Mouse (Mus musculus) neural tube, embryonic 14.5 days (tissue): ENCODE measurements around the gene Sumf1. TPM values are rescaled to one million over a fixed set of nuclear protein-coding genes. Genes with fewer than 3 reads are reported as not detected.

Source experiments
- ATAC-seq: fragments of 200-750 bp; cut with Nextera tagmentation; 2 replicates; pipeline ENCODE4 v1.8.0; 2017; ENCODE audit warnings: low read depth, mild to moderate bottlenecking, moderate TSS enrichment, moderate library complexity
- H3K27ac ChIP-seq: fragments of 300-500 bp; sonication (generic); 2 replicates; pipeline ENCODE4 v1.5.1; 2014; ENCODE audit warnings: low read depth, mild to moderate bottlenecking, control low read depth, low read length, moderate library complexity, mixed read lengths
- H3K27me3 ChIP-seq: fragments of 300-500 bp; sonication (generic); 2 replicates; pipeline ENCODE4 v1.6.1; 2014; ENCODE audit warnings: low read length; ENCODE audit not compliant: control insufficient read depth, insufficient read depth
- H3K36me3 ChIP-seq: fragments of 300-500 bp; sonication (generic); 2 replicates; pipeline ENCODE4 v1.6.1; 2014; ENCODE audit warnings: low read length, mixed read lengths; ENCODE audit not compliant: control insufficient read depth, insufficient read depth
- H3K4me1 ChIP-seq: fragments of 300-500 bp; sonication (generic); 2 replicates; pipeline ENCODE4 v1.6.1; 2014; ENCODE audit warnings: low read length; ENCODE audit not compliant: control insufficient read depth, insufficient read depth
- H3K4me2 ChIP-seq: fragments of 300-500 bp; sonication (generic); 2 replicates; pipeline ENCODE4 v1.6.1; 2014; ENCODE audit warnings: mild to moderate bottlenecking, low read depth, low read length, control low read depth
- H3K4me3 ChIP-seq: fragments of 300-500 bp; sonication (generic); 2 replicates; pipeline ENCODE4 v1.5.1; 2014; ENCODE audit warnings: low read depth, low read length, control low read depth, mixed read lengths
- H3K9ac ChIP-seq: fragments of 300-500 bp; sonication (generic); replicated peaks from 2 replicates; pipeline ENCODE4 v1.6.1; 2014; ENCODE audit warnings: low read depth, mild to moderate bottlenecking, control low read depth, low read length, mixed read lengths
- H3K9me3 ChIP-seq: fragments of 300-500 bp; sonication (generic); 2 replicates; pipeline ENCODE4 v1.6.1; 2016; ENCODE audit warnings: low read length; ENCODE audit not compliant: control insufficient read depth
- WGBS: fragments of 180-500 bp; shearing (Covaris S2); extraction: QIAGEN DNeasy Blood & Tissue Kit; methylation state at CpG from one replicate; pipeline ENCODE4 v1.1.7; 2014; 5-methylcytosine and 5-hydroxymethylcytosine counted together
- polyA plus RNA-seq: library from polyadenylated mRNA; unstranded; fragments of >200 nt; fragmentation: Nextera tagmentation; extraction: Ambion mirVana; gene quantifications from 2 replicates; pipeline ENCODE4 v1.2.1, GENCODE M21; 2014

Gene Sumf1
- polyA plus RNA-seq, 1 experiment from 2014 or later: 9.3 TPM

DNA sequence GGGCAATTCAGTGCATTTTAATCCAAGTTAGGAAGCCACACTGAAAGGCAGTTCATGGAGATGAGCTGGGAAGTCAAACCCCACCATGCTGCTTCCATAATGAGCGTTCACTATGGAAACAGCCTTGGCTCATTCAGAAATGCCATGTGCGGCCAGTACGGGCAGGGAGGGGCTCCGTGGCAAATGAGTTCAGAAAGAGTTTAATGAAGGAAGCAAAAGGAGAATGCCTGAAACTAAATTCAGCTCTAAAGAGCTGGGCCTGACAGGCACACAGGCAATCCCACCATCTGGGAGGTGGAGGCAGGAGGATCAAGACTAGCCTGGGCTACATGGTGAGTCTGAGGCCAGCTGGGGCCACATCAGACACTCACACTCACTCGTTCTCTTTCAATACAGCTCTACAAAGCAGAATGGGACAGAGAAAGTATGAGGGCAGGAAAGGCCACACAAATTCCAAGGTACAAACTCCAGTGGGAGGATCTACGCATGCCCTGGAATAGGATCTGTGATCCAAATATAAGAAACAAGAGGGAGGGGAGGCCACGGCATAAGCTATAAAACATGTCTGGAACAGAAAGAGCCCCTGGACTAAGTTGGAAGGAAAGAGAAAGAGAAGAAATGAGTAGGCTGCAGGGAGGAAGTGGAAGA is 39.3 kb downstream of the Sumf1 start:
- H3K9me3 ChIP-seq: no peaks in the 10 kb centered on the region
- H3K9ac ChIP-seq: no peak overlapping the region
- no peak overlapping the region for H3K4me3 ChIP-seq
- H3K27me3 ChIP-seq: no peaks in the 10 kb centered on the region
- no peaks in the 10 kb centered on the region for H3K4me1 ChIP-seq
- no peak overlapping the region for H3K4me2 ChIP-seq
- 22% methylated on average over 7 of the region's 7 CpGs for WGBS
- H3K27ac ChIP-seq: no peak overlapping the region
- peak; percentile 93 for ATAC-seq
- H3K36me3 ChIP-seq: no peaks in the 10 kb centered on the region

DNA sequence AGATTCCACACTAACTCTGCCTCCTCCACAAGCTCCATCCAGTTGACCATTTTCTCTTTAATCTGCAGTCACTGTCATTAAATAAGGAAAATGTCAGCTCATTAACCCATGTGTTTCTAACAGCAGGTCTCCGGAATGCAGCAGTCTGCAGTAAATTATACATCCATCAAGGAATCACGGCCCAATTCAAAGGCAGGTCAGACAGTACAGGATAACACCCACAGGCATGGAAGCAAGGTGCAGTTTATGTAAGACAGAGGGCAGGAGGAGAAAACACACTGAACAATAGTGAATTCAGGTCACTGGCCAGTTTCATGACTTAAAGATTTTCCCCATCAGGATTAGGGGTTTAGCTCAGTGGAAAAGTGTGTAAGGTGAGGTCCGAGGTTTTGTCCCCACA is 40.1 kb downstream of the Sumf1 start:
- H3K9me3 ChIP-seq: no peaks in the 10 kb centered on the region
- no peak overlapping the region for H3K4me2 ChIP-seq
- no peak overlapping the region for H3K4me3 ChIP-seq
- no peaks in the 10 kb centered on the region for H3K27me3 ChIP-seq
- H3K27ac ChIP-seq: no peak overlapping the region; the same call in 1 of the 2 replicates
- H3K9ac ChIP-seq: no peak overlapping the region
- WGBS: 17% methylated on average over 3 of the region's 3 CpGs
- no peaks in the 10 kb centered on the region for H3K36me3 ChIP-seq
- ATAC-seq: peak; percentile 69; the same call in 1 of the 2 replicates
- H3K4me1 ChIP-seq: no peaks in the 10 kb centered on the region

DNA sequence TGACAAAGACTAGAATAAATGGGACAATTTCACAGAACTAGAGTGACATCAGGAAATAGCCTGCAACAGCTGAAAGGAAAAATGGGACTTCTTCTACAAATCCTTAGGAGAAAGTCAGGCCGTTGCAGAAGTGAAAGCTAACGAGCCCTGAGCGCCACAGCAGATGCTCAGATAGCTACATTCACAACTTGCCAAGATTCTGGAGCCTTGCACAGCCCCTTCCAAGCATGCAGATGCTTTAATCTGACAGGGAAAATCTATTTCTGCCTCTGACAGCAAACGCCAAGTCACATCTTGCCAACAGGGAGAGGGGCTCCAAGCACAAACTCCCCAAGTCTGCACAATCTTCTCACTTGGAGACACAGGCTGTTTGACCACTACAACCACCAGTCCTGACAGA is 42.6 kb downstream of the Sumf1 start:
- no peaks in the 10 kb centered on the region for H3K36me3 ChIP-seq
- no peak overlapping the region for H3K4me3 ChIP-seq
- H3K9me3 ChIP-seq: no peaks in the 10 kb centered on the region
- H3K4me2 ChIP-seq: no peak overlapping the region
- no peak overlapping the region for H3K27ac ChIP-seq
- no peak overlapping the region for H3K9ac ChIP-seq
- no peaks in the 10 kb centered on the region for H3K4me1 ChIP-seq
- 81% methylated on average over 4 of the region's 4 CpGs for WGBS
- ATAC-seq: no peak
- H3K27me3 ChIP-seq: no peaks in the 10 kb centered on the region

DNA sequence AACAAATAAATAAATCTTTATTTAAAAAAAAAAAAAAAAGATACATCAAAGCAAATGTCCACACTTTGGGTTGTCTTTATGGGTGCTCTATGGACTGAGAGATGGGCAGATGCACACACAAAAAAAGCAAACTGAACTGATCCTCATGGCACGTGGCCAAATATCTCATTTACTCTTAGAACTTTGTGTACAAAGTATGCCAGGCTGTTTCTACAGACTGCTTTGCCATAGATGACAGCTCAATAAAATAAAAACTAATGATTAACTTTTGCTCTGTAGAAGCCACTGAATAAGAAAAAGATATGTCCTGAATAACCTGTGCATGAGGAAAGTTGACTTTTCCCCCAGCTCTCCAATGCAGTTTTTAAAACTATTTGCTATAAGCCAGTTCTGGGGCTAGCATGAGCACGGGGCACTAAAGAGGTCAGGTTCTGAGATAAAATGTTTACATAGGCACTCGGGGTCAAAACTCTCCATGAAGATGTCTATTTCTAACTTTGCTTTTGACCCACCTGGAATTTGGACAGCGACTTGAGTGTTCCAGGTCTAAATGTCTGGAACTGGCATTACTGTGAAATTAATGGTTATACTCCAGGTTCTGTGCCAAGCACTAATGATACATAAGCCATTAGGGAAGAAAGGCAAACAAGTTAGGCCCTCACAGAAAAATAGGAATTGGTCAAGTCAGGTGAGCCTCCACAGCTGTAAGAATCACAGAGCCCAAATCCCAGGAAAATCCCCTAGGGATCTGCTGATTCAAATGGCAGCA is 44.5 kb downstream of the Sumf1 start:
- WGBS: 94% methylated on average over 4 of the region's 4 CpGs
- Histone ChIP-seq H3K4me1 (no peaks in the 10 kb centered on the region), H3K36me3 (no peaks in the 10 kb centered on the region), H3K9ac (no peak overlapping the region), H3K27me3 (no peaks in the 10 kb centered on the region), H3K27ac (no peak overlapping the region), H3K4me3 (no peak overlapping the region), H3K9me3 (no peaks in the 10 kb centered on the region), H3K4me2 (no peak overlapping the region)
- no peak for ATAC-seq

DNA sequence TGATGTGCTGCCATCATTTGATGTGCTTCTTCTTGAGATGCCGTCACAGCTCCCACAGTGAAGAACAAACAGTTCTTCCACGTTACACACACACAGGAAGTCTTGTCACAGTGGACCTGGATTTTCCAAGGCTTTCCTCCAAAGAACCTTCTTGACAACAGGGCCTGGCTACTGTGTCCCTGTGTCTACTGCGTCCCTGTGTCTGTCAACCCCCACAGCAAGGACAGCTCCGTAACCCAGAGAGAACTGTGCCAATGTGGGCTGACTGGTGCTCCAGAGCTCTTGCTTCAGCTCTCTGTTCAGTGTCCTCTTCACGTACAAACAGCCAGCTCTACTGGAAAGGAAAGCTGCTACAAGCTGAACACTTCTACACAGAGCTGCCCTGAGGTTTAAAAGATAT is 48.4 kb downstream of the Sumf1 start:
- H3K27me3 ChIP-seq: no peaks in the 10 kb centered on the region
- no peak overlapping the region for H3K27ac ChIP-seq
- no peaks in the 10 kb centered on the region for H3K4me1 ChIP-seq
- H3K9me3 ChIP-seq: no peaks in the 10 kb centered on the region
- no peak for ATAC-seq
- no peaks in the 10 kb centered on the region for H3K36me3 ChIP-seq
- 91% methylated on average over 5 of the region's 5 CpGs for WGBS
- no peak overlapping the region for H3K4me3 ChIP-seq
- H3K9ac ChIP-seq: no peak overlapping the region
- H3K4me2 ChIP-seq: no peak overlapping the region

DNA sequence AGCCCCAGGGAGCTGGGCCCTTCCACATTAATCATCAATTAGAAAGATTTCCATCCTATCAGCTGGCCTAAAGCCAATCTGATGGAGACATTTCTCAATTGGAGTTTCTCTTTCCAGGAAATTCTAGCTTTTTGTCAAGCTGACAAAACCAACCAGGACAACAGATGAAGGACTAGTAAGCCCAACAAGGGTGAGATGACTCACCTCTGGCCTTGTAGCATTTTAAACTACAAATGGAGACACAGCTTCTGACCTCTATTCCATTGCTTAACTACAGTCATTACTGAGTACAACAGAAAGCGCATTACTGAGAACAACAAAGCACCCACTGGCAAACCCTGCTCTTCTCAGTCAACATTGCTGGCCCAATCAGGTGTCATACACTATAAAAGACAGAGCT is 49.1 kb downstream of the Sumf1 start:
- Histone ChIP-seq H3K27me3 (no peaks in the 10 kb centered on the region), H3K36me3 (no peaks in the 10 kb centered on the region), H3K4me2 (no peak overlapping the region), H3K9ac (no peak overlapping the region), H3K27ac (no peak overlapping the region), H3K4me3 (no peak overlapping the region), H3K9me3 (no peaks in the 10 kb centered on the region), H3K4me1 (no peaks in the 10 kb centered on the region)
- 71% methylated on average over 1 of the region's 1 CpGs for WGBS
- ATAC-seq: no peak

DNA sequence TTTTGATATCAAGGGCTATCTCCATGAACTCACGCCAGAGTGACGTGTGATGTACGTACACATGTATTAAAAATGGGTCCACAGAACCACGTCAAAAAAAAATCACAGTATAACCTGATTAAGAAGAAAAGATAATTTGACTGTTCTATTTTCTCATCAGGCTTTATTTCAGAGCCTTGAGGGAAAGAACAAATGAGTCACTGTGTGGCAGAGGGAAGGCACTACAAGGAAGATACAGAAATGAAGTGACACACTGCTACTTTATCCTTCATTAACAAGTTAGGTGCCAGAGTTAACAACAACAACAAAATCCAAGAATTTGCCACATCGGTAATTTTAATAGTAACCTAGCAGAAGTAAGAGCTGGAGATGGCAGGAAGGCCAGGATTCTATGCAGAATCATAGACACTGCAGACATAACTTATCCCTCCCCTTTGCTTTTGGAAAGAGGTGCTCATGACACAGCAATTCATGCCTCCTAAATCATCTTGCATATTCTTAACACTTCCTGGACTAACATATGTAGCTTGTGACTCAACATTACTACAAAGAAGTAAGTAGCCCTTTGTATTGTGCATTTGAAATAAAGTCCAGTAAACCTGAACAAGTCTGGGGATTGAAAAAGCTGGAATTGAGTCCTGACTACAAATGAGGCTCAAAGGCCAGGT is 53.0 kb downstream of the Sumf1 start:
- 96% methylated on average over 5 of the region's 5 CpGs for WGBS
- no peak overlapping the region for H3K27ac ChIP-seq
- H3K4me1 ChIP-seq: no peaks in the 10 kb centered on the region
- H3K9me3 ChIP-seq: no peaks in the 10 kb centered on the region
- H3K27me3 ChIP-seq: no peaks in the 10 kb centered on the region
- no peak for ATAC-seq
- no peak overlapping the region for H3K4me3 ChIP-seq
- H3K9ac ChIP-seq: no peak overlapping the region
- no peaks in the 10 kb centered on the region for H3K36me3 ChIP-seq
- H3K4me2 ChIP-seq: no peak overlapping the region

DNA sequence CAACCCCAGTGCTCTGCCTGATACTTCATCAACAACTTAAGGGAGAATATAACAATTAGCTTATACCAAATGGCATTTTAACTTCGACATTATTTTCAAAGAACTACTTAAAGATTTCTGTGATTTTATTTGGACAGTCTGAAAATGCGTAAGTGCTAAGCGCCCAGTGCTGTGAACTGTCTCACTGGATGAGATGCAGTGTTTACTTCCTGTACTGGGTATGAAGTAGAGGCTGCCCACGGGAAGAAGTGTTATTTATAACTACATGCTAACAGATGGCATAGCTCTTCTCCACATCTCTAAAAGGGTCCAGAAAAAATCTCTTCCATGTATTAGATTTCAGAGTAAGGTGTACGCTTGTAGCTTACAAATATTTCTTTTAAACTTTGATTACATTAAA is 54.7 kb downstream of the Sumf1 start:
- no peak overlapping the region for H3K27ac ChIP-seq
- H3K36me3 ChIP-seq: no peaks in the 10 kb centered on the region
- H3K4me3 ChIP-seq: no peak overlapping the region
- H3K9me3 ChIP-seq: no peaks in the 10 kb centered on the region
- WGBS: 93% methylated on average over 5 of the region's 5 CpGs
- H3K4me1 ChIP-seq: no peaks in the 10 kb centered on the region
- no peak overlapping the region for H3K4me2 ChIP-seq
- no peak overlapping the region for H3K9ac ChIP-seq
- no peak for ATAC-seq
- no peaks in the 10 kb centered on the region for H3K27me3 ChIP-seq

DNA sequence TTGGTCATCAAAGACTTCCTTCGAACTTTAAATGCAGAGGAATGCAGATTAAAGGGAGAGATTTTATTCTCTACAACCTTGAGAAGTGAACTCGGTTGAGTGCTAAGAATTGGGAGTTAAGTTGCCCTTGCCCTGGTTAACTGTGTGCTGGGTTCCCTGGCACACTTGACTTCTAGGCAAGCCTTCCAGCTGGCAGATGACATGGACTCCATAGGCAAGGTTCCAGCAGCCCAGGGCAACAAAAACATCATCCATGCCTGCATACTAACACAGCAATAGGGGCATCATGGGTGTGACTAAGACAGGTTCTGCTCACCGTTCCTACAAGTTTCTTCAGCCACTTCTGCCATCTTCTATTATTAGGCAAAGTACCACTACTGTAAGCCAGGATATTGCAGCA is 58.8 kb downstream of the Sumf1 start:
- Histone ChIP-seq H3K36me3 (no peaks in the 10 kb centered on the region), H3K4me3 (no peak overlapping the region), H3K9me3 (no peaks in the 10 kb centered on the region), H3K4me2 (no peak overlapping the region), H3K9ac (no peak overlapping the region), H3K4me1 (no peaks in the 10 kb centered on the region), H3K27ac (no peak overlapping the region), H3K27me3 (no peaks in the 10 kb centered on the region)
- WGBS: 96% methylated on average over 3 of the region's 3 CpGs
- ATAC-seq: no peak
